Mouse (Mus musculus): ENCODE results near the gene Hebp1. TPM values are rescaled to one million over a fixed set of nuclear protein-coding genes. Genes with fewer than 3 reads are reported as not detected.

The Hebp1 gene
- 10.6 and 12.2 TPM in 2 replicates for polyA plus RNA-seq (2012; rRNA removed)

DNA sequence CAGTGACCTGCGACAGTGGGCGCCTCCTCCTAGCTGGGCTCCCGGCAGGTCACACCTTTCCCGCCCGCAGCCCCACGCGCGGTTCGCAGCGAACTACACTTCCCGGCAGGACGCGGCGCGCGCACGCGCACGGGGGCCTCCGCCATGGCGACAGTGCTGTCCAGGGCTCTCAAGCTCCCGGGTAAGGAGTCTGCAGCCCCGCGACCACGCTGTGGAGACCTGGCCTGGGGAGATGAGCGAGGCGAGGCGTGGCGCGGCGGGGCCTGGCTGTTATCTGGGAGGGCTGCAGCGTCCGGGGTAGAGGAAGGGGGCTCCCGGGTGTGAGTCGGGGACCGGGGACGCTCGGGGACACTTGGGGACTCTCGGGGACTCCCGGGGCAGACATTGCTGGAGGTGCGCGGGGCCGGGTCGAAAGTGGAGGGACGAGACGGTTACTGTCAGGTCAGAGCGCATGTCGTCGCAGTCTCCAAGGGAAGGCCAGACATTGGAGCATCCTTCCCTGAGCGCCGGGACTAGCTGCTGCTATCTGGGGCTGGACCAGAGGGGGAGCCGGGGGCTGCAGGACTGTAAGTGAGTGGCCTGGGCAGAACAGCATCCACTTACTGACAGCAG is at the start of gene Hebp1, which contains the start of gene Fam234b:
Gene Hebp1, minus strand, starts transcription at position 102 of the 612 bp plus-strand sequence.
Gene Fam234b, plus strand, starts transcription at position 57 of the 612 bp plus-strand sequence.

GRCm38 (mm10) chr6:135118183-135118582 is 79.6 kb downstream of the Hebp1 start, which contains the start of gene Gprc5d:
Gene Gprc5d (minus strand): TSS chr6:135118283.

Other genes starting within 250 kb of the Hebp1 start
- gene Apold1, start 216.3 kb downstream of the Hebp1 start, polyA plus RNA-seq (2012; rRNA removed), result 0.52 and 0.54 TPM in 2 replicates
- gene Ddx47, start 186.4 kb downstream of the Hebp1 start, polyA plus RNA-seq (2012; rRNA removed), result 13.2 and 13.4 TPM in 2 replicates
- 20.7 and 23.6 TPM in 2 replicates for gene Gprc5a, start 132.4 kb downstream of the Hebp1 start, polyA plus RNA-seq (2012; rRNA removed)
- 0.18 TPM in 1 of 2 replicates, not detected in the other for gene Gprc5d, start 79.7 kb downstream of the Hebp1 start, polyA plus RNA-seq (2012; rRNA removed)
- gene Fam234b, start within 50 bp of the Hebp1 start, polyA plus RNA-seq (2012; rRNA removed), result 11.7 and 12.2 TPM in 2 replicates
- 0.11 and 0.13 TPM in 2 replicates for gene Gsg1, start 56.3 kb upstream of the Hebp1 start, polyA plus RNA-seq (2012; rRNA removed)
- 0.06 and 0.09 TPM in 2 replicates for gene Pbp2, start 112.4 kb upstream of the Hebp1 start, polyA plus RNA-seq (2012; rRNA removed)
- 34.5 and 54.6 TPM in 2 replicates for gene Emp1, start 164.5 kb upstream of the Hebp1 start, polyA plus RNA-seq (2012; rRNA removed)

Measured in stomach, adult 2 months (tissue).